Mouse (Mus musculus) kidney, adult 11 months (tissue): ENCODE data around the gene Ivd.
A peak's percentile ranks its signal among the peaks of the same experiment; 100 is the strongest.

Experiments
- DNase-seq: peaks from one replicate; pipeline ENCODE4 v3.0.0; 2022

Gene Ivd

DNA sequence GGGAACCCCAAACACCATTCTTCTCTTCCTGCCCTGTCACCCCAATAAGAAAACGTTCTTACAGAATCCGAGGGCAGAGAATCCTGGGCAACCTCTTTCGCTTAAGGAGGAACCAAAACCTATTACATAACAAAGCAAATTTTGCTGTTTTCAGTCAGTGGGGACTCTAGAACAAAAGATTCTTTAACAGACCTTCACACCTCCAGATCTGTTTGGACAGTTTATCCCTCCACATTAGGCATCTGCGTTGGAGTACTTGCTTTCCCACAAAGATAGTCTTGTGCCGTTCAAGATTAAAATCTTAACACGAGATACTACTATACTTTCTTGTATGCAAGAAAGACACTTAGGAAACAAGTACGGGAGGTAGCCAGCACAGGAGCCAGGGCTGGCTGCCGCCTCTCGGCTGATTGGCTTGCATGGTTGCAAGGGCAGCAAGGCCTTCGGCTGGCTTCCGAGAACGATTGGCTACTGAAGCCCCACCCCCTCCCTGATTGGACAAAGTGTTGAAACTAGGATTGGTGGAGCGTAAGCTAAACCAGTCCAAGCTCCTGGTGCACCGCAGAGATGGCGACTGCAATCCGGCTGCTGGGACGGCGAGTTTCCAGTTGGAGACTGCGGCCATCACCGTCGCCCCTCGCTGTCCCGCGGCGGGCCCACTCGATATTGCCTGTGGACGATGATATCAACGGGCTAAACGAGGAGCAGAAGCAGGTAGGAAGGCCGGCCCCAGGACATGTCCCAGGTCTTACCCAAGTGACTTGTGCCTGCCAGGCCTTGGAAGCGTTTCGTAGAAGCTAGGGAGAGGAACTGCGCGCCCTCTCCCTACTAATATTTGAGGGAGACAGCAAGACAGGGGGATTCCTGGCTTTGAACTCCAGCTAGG is at the start of gene Ivd:
Gene Ivd (plus strand): TSS at position 501 of the 886 bp plus-strand sequence.
- DNase-seq, result peak; percentile 96

DNA sequence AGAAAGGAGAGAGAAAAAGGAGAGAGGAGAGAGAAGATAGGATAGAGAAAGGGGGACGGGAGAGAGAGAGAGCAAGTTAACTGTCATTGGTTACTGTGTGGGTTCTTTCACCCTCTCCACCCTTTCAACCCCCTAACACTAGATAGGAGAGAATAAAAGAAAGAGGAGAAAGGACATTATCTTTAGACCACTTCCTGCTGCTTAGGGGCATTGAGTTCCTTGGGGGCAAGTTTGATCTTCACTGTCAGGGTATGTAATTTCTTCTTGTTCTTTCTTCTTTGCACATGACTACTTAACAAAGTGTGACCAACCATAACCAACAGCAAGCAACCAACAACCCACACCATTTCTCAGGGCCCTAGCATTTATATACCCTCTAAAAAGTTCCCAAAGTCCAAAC is 49.0 kb upstream of the Ivd start:
- no peak for DNase-seq

DNA sequence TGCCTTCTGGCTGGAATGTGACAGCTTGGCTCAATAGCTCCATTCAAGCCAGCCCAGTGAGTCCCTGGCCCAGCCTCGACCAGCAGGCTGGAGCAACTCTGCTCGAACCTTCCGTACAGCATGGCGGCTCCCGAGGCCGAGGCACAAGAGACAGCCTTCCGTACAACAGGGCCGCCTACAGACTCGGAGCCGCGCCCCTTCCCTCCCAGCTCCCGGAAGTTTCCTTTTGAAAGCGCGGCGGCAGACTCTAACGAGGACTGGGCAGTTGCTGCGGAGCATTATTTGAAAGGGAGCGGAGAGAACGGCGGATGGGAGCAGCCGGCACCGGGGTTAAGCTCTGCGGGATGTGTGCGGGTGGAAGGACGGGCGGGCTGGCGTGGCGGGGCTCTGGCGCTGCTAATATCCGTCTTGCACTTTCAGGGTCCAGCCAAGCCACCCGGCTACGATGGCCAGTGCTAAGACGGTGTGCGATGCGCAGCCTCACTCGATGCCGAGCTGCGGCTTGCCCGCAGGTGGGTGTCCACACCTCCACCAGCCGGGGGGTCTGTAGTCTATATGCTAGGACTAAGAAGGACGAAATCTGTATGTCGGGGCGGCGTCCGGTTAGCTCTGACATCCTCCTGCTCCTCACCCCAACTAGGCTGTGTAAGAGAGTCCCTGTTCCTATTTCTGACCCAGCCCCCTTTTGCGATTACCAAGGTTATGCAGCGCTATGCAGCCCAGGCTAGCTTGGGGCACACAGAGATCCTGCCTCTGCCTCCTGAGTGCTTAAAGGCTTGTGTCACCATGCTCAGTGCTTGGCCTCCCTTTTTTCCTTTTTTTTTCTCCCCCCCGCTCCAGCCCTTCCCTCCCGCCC is 47.5 kb upstream of the Ivd start, which contains the start of gene Knstrn:
Gene Knstrn (plus strand): TSS at position 23 of the 856 bp plus-strand sequence.
- DNase-seq, result peak; percentile 91

DNA sequence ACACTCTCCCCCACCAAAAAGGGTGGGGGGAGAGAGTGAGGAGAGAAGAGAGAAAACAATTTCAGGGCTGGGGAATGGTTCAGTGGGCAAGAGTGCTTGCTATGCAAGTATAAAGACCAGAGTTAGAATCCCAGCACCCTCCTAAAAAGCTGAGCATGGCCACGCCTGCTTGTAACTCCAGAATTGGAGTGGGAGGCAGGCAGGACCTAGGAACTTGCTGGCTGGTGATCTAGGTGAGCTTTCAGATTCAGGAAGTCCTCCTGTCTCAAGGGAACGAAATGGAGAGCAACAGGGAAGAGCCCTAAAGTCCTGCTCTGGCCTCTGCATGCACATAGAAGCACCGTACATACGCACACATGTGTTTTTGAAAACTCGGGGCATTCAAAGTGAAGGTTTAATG is 39.0 kb upstream of the Ivd start:
- DNase-seq, result no peak

DNA sequence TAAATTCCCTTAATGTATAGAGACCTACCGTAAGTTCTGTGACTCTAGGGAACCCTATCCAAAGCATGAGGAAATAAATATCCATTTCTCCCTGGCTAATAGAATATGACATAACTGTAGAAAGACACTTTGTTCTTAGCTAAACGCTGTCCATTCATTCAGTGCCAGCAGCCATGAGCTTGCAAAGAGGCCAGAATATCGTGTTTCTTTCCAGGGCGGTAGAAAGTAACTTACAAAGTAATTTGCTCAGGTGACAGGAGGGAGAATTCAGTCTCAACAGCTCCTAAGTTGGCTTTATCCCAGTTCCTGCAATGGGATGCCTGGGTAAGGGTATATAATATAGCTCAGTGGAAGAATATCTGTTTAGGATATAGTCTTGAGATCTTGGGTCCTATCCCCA is 37.4 kb upstream of the Ivd start:
- no peak for DNase-seq

DNA sequence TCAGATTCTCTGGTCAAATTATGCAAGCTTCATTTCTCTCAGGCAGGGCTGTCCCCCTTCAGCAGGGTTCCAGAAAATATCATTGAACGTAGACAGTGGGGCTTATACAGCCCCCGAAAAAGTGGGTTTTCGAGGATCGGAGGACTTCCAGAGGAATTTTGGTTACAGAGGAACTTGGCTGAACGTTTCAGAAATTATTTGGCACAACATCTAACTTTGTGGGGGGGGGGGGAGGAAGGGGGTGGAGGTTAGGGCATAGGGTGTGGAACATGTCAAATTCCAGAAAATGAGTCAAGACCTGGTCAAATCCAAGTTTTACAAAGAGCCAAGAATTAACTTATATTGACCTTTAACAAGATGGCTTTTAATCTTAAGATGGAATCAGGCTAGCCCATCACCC is 32.7 kb upstream of the Ivd start:
- DNase-seq, result no peak

DNA sequence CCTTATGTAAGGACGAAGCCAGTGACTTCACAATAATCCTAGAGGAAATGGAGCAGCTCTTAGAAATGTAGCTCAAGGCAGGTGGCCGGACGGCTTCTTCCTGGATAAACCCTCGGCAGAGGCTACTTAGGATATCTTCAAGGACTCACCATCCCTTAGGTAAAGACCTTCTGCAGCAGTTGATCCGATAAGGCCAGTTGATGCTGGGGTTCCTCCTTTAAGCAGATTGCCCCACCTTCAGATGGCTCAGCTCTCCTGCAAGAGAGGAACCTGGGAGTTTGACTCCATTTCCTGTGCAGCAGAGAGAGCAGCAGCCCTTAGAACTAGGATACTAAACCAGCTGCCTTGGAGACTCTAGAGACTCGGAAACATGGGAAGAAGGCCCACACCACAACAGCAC is 27.7 kb upstream of the Ivd start:
- no peak for DNase-seq

DNA sequence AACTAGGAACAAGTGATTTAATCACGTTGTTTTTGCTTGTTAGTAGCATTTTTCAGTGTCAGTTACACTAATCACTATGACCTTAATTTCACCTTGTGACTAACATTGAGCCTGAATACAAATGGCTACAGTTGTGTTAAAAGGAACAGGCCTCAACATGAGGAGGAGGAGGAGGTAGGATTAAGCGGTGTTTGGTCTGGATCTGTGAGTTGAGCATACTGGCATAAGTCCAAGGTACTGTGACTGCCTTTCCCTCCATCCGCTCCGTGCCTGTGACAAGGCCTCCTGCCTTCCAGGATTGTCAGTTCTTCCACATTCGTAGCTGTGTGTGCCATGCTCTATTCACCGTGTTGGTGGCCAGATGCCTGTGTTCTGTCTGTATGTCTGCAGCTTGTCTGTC is 26.6 kb upstream of the Ivd start:
- no peak for DNase-seq

DNA sequence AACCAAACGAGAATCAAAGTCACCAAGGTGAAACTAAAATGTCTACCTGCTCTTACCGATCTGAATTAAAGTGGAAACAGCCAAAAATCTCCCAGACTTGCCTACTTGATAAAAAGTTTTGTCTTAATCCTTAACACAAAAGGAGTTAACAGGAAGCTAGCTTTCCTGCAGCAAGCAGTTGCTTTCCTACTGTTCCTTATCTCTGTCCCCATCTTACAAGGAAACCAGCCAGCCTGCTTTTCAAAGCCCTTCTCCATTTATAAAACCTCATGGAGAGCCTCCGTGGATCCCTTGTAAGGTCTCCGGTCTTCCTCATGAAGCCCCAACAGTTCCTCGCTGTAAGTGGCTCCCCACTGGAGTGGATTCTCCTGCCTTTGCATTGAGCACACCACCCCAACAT is 23.4 kb upstream of the Ivd start:
- no peak for DNase-seq

DNA sequence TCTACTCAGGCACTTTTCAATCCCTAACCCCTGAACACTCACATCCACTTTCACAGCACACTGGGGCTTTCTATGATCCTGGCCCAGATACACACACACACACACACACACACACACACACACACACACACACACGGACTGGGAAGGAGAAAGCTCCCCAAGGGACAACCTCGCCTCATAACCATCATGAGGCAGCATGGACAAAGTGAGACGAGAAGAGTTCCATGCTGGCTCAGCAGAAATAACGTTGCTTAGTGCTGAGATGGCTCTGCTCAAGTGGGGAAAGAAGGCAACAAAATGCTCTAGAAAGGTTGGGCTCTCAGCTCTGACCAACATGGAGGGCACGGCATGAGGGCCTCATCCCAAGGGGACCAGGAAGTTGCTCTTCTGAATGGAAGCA is 20.6 kb upstream of the Ivd start:
- no peak for DNase-seq

DNA sequence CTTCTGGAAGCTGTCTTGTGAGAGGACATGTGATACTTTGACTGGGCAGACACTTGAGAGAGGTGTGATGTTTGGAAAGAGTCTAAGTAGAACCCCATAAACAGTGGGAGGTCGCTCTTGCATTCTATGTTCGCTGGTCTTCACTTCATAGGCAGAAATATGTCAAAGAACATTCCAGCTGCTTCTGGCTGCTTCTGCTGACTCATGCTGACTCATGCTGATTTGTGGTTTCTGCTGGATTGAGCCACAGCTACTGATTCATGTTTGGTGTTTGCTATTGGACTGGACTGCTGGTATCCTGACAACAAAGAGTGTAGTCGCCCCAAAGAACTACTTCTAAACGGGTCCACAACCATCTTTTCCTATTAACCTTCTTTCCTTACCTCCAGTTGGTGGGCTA is 20.0 kb upstream of the Ivd start:
- no peak for DNase-seq

DNA sequence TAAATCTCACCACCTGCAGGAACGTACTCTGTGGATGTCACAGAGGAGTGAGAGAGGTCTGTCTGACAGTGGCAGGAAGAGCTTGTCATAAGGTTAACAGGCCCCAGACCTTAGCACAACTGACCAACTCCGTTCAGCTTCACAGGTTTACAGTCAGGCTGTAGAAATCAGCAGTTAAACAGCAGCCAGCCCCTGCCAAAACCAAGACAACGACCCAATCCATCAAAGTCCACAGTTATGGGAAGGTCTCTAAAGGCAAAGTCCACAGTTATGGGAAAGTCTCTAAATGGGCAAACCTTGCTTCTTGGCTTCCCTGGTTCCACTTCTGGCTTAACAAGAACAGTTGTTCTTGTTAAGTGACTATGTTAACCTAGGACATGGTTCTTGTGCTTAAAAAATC is 17.3 kb upstream of the Ivd start:
- DNase-seq, result peak; percentile 76

DNA sequence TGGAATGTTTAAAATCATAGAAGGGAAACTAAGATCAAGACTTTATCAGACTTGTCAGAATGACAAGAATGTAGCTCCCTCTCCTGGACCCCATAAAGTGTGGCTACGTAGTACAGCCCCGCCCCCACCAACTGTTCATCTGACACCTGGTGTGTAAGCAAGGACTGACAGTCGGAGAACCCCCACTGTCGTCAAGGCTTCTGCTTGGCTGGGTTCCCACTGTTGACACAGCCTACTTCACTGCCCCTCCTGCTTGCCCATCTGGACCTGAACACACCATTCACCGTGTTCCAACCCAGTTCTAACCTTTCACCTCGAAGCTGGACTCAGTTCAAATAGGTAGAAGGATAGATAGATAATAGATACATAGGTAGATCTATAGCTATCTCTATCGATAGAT is 15.5 kb upstream of the Ivd start:
- peak; percentile 60 for DNase-seq

DNA sequence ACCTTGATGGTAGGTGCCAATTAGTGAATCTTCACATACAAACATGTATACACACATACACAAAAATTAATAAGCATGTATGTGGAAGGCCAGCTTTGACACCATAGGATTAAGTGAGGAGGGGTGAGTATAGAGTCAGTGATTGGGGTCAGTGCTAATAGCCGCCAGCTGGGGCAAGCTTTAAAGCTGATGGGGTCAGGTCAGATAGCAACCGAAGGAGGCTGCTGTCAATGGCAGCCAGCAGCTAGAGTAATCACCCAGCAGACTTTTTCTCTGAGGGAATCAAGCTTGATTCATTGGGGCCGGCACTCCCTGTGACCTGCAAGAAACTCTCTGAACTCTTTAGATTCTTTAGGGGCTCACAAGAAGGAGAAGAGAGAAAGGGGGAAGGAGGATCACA is 10.0 kb upstream of the Ivd start:
- no peak for DNase-seq

DNA sequence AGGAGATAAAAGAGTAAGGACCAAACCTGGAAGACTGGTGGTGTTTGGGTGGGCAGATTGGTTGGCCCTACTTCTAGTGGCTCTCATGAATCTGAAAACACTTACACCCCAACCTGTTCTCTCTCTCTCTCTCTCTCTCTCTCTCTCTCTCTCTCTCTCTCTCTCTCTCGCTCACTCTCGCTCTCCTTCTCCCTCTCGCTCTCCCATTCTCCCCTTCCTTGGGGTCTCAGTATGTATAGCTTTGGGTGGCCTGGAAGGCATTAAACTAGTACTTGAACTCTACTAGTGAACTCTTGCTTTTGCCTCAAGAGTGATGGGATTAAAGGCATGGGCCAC is 554 bp downstream of the Ivd start:
- DNase-seq, result no peak

DNA sequence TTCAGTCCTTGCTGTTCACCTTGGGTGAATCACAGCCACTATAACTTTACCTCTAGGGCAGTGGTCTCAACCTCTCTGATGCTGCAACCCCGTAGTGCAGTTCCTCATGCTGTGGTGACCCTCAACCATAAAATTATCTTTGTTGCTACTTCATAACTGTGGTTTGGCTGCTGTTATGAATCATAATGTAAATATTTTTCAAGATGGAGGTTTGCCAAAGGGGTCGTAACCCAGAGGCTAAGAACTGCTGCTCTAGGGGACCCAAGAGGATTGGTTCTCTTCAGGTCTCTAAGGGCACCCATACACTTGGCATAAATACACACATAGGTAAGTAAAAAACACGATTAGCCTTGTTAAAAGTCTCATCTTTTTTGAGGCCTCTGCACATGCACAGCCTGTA is 8.8 kb downstream of the Ivd start:
- DNase-seq, result no peak

DNA sequence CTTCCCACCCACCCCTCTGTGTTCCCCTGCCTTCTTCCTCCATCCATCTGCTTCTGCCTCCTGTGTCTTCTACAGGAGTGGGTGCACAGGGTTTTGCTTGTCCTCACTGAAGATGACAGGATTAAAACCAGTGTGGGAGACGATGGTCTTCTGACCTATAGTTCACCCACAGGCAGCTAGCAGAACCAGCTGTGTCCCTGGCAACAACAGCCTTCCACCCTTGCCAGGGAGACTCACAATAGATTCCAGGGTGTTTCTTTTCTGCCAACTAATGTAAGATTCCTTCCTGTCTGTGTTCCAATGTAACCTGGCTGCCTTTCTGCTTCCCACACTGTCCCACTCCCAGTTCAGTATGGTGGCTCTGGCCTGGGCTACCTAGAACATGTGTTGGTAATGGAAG is 9.3 kb downstream of the Ivd start:
- no peak for DNase-seq

DNA sequence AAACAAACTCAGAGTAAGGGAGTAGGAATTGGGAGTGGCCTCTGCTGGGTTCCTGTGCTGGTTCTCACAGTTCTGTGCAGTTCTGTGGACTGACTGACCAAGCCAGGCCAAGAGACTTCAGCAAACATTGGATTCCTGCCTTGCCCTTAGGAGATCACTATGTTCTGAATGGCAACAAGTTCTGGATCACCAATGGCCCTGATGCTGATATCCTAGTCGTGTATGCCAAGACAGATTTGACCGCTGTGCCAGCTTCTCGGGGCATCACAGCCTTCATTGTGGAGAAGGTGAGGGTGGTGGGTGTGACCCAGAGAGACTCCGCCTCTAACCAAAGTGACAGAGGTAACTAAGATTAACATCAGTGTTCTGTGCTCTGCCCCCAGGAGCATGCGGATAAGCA is 11.3 kb downstream of the Ivd start:
- no peak for DNase-seq

DNA sequence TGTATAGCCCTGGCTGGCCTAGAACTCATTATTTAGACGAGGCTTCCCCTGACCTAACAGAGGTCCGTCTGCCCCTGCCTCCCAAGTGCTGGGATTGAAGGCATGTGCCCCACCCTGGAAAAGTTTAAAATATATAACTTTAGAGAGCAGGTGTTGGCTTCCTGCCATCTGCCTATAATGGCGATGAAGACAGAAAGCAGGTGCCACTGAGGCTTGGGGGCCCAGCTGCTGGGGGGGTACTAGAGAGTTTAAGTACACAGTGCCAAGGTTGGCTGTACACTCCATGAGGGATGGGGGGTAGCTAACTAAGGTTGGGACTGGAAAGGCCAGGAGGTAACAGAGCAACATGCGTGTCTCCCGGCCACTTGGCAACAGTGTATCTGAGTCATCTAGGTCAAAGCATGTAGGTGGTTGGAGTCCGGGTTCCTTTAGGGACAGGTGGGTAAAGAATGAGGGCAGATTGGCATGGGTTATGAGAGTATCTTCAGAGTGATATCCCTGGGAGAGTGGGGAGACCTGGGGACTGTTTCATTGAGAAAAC is 12.2 kb downstream of the Ivd start:
- DNase-seq, result no peak

DNA sequence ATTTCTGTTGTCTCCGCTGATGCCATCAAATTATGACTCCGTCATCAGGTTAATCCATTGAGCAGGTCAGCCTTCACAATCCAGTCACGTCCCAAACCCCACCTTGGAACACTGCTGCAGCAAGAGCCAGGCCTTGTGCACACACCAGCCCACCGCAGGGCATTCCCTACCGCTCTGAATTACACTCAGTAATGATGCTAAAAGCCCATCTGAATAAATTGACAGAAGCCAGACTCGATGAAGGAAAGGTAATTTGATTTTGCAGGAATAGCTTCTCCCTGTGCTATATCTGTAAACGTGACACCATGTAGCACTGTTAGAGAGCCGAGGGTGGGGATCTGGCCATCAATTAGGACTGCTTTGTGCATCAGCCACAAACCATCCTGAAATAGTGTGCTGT is 13.6 kb downstream of the Ivd start:
- DNase-seq, result no peak

DNA sequence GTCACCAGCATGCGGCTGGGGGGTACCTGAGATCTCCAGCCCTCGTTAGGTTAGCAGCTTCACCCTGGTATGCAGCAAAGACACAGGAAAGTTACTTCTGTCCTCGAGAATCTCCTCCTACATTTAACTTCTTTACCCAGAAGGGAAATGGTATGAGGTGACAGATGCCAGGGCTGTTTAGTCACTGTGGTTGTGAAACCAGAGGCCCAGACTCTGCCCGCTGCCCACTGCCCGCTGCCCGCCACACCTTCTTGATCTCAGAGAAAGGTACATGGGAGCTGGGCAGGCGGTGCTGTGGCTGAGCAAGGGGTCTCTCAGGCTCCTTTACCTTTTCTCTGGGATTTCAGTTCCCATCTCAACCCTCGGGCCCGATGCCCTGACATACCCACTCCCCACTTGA is 14.7 kb downstream of the Ivd start:
- DNase-seq, result no peak

DNA sequence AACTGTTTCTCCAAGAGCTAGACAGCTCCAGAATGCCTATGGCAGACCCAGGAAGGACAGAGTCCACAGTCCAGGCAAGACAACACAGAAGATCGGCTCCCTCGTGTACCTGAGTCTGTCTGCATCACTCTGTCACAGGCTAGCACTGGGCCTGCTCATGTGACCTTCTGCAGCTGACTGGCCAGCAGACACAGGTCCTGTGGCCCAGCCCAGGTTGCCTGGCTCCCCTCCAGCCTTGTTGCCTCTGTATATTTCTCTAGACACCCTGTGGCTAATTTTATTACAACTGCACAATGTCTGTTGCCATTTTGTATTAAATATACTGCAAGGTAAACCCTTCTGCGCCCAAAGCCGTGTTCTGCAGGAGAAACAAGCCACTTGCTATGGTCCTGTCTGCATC is 19.3 kb downstream of the Ivd start:
- peak; percentile 76 for DNase-seq

DNA sequence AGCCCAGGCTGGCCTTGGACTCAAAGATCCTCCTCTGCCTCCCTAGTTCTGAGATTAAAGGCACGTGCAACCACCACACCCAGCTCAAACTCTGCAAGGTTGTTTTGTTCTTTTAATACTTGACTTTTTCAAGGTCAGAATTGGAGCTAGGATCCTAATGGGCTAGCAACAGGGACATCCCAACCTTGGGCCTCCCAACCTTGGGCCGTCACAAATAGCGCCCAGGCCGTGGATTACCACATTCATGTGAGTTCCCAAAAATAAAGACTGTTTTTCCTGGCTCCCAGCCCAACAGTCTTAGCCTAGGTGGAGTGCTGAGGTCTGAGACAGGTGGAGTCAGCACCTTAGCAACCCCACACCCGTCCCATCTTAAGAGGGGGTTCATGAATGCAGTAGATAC is 20.2 kb downstream of the Ivd start:
- DNase-seq, result no peak
